Mouse (Mus musculus) adrenal gland, postnatal 36 days (tissue): ENCODE measurements at regions not wholly inside any gene's neighbourhood (a gene's known extent, or its start where the extent isn't known, plus 50 kb on each side); places are given as distances from the start of the nearest gene placed in this dataset.
"Not testable (repeated sequence)": the region's sequence is repeated elsewhere in the genome, so short reads cannot be mapped to it uniquely, and the experiment has no call there.

ENCODE experiments used
- DNase-seq, 2 experiments: peaks; one replicate each; pipeline ENCODE4 v3.0.0; 2021; ENCODE audit warnings: mixed read lengths in 1 of 2

GRCm38 (mm10) chr5:26586108-26586507 lies 230.9 kb upstream of the Dpp6 start:
- DNase-seq = no peak

- DNase-seq = no peak
Observed at GRCm38 (mm10) chr5:26590886-26591285, 226.1 kb upstream of the Dpp6 start.

GRCm38 (mm10) chr5:26592341-26592740 lies 224.7 kb upstream of the Dpp6 start:
- DNase-seq = no peak

- no peak for DNase-seq
Observed at GRCm38 (mm10) chr5:26597991-26598390, 219.0 kb upstream of the Dpp6 start.

GRCm38 (mm10) chr5:26619272-26619671 lies 197.7 kb upstream of the Dpp6 start:
- no peak for DNase-seq

GRCm38 (mm10) chr5:26622116-26622515 lies 194.9 kb upstream of the Dpp6 start:
- no peak for DNase-seq

GRCm38 (mm10) chr5:26671478-26671877 lies 145.5 kb upstream of the Dpp6 start:
- DNase-seq = no peak

GRCm38 (mm10) chr5:26689775-26690174 lies 127.2 kb upstream of the Dpp6 start:
- no peak for DNase-seq

GRCm38 (mm10) chr5:26691121-26691520 lies 125.9 kb upstream of the Dpp6 start:
- no peak for DNase-seq

- no peak for DNase-seq
Observed at GRCm38 (mm10) chr5:26692013-26692412, 125.0 kb upstream of the Dpp6 start.

- DNase-seq = not testable (repeated sequence)
Observed at GRCm38 (mm10) chr5:26703621-26704020, 113.4 kb upstream of the Dpp6 start.

- DNase-seq = no peak
Observed at GRCm38 (mm10) chr5:26707661-26708060, 109.3 kb upstream of the Dpp6 start.

- DNase-seq = no peak
Observed at GRCm38 (mm10) chr5:26724491-26724890, 92.5 kb upstream of the Dpp6 start.

GRCm38 (mm10) chr5:26725953-26726352 lies 91.0 kb upstream of the Dpp6 start:
- DNase-seq = no peak

GRCm38 (mm10) chr5:26751196-26751595 lies 65.8 kb upstream of the Dpp6 start:
- DNase-seq = not testable (repeated sequence)

GRCm38 (mm10) chr5:26751601-26752305 lies 65.2 kb upstream of the Dpp6 start:
- DNase-seq = not testable (repeated sequence)

GRCm38 (mm10) chr5:26754129-26754528 lies 62.9 kb upstream of the Dpp6 start:
- not testable (repeated sequence) for DNase-seq
